Mouse (Mus musculus) myocyte (in vitro differentiated cells): ENCODE measurements around the gene Ap2m1. TPM values are rescaled to one million over a fixed set of nuclear protein-coding genes. Genes with fewer than 3 reads are reported as not detected.

Source experiments
- H3K27me3 ChIP-seq: one replicate; pipeline ENCODE4 v1.6.1; 2011; ENCODE audit not compliant: control insufficient read depth, insufficient read depth, insufficient read length
- H3K36me3 ChIP-seq: one replicate; pipeline ENCODE4 v1.6.1; 2011; ENCODE audit not compliant: control insufficient read depth, insufficient read depth
- H3K4me2 ChIP-seq: one replicate; pipeline ENCODE4 v1.6.1; 2011; ENCODE audit warnings: low read depth, control low read depth
- H3K4me3 ChIP-seq: one replicate; pipeline ENCODE4 v1.5.1; 2011; ENCODE audit warnings: mild to moderate bottlenecking, control low read depth, moderate library complexity
- H3K79me2 ChIP-seq: one replicate; pipeline ENCODE4 v1.6.1; 2011; ENCODE audit not compliant: control insufficient read depth, insufficient read depth
- H3ac ChIP-seq: one replicate; pipeline ENCODE4 v1.6.1; 2011; ENCODE audit not compliant: control insufficient read depth, insufficient read length
- CEBPB ChIP-seq: IDR thresholded peaks from 2 replicates; pipeline ENCODE4 v1.6.1; 2011; ENCODE audit warnings: mild to moderate bottlenecking, moderate library complexity; ENCODE audit not compliant: poor library complexity, insufficient read depth, severe bottlenecking
- E2F4 ChIP-seq: IDR thresholded peaks from one replicate; pipeline ENCODE4 v1.6.1; 2011; ENCODE audit warnings: mild to moderate bottlenecking, control low read depth, moderate library complexity; ENCODE audit not compliant: insufficient read depth
- MAX ChIP-seq: IDR thresholded peaks from one replicate; pipeline ENCODE4 v1.6.1; 2011; ENCODE audit warnings: low read depth, mild to moderate bottlenecking, control low read depth
- MYOD1 ChIP-seq, 3 experiments: IDR thresholded peaks; one replicate each; pipeline ENCODE4 v1.6.1; 2011; ENCODE audit warnings: control low read depth in 2 of 3, low read depth in 2 of 3, mild to moderate bottlenecking in 2 of 3, moderate library complexity in 1 of 3; ENCODE audit not compliant: insufficient read length in 2 of 3, control insufficient read depth in 1 of 3
- MYOG ChIP-seq, 3 experiments: IDR thresholded peaks; one replicate each; pipeline ENCODE4 v1.6.1; 2011; ENCODE audit warnings: control low read depth in 2 of 3, low read depth in 2 of 3, mild to moderate bottlenecking in 2 of 3; ENCODE audit not compliant: insufficient read length in 2 of 3, control insufficient read depth in 1 of 3, insufficient read depth in 1 of 3
- POLR2A ChIP-seq: IDR thresholded peaks from one replicate; pipeline ENCODE4 v1.6.1; 2011; ENCODE audit warnings: low read depth, mild to moderate bottlenecking, control low read depth, moderate library complexity; ENCODE audit not compliant: insufficient read length
- POLR2AphosphoS2 ChIP-seq: IDR thresholded peaks from one replicate; pipeline ENCODE4 v1.6.1; 2011; ENCODE audit warnings: low read depth, control low read depth; ENCODE audit not compliant: insufficient read length
- REST ChIP-seq: IDR thresholded peaks from one replicate; pipeline ENCODE4 v1.6.1; 2011; ENCODE audit warnings: mild to moderate bottlenecking, control low read depth, moderate library complexity; ENCODE audit not compliant: insufficient read depth, insufficient read length
- SRF ChIP-seq: IDR thresholded peaks from one replicate; pipeline ENCODE4 v1.6.1; 2011; ENCODE audit warnings: low read depth; ENCODE audit not compliant: control insufficient read depth, insufficient read length
- TCF12 ChIP-seq: IDR thresholded peaks from one replicate; pipeline ENCODE4 v1.6.1; 2011; ENCODE audit warnings: mild to moderate bottlenecking, control low read depth; ENCODE audit not compliant: poor library complexity, insufficient read depth, severe bottlenecking
- TCF3 ChIP-seq: IDR thresholded peaks from one replicate; pipeline ENCODE4 v1.6.1; 2011; ENCODE audit warnings: low read depth, control low read depth; ENCODE audit not compliant: insufficient read length
- USF1 ChIP-seq: IDR thresholded peaks from one replicate; pipeline ENCODE4 v1.6.1; 2011; ENCODE audit warnings: low read depth, mild to moderate bottlenecking, control low read depth, moderate library complexity
- polyA plus RNA-seq: library from polyadenylated mRNA; unstranded; fragments of >200 nt; fragmentation: generic; extraction: Trizol; gene quantifications from one replicate; pipeline ENCODE4 v1.2.1, GENCODE M21; 2012; ENCODE audit warnings: missing spikeins

Ap2m1 gene
- polyA plus RNA-seq, 1 experiment = 446 TPM

DNA sequence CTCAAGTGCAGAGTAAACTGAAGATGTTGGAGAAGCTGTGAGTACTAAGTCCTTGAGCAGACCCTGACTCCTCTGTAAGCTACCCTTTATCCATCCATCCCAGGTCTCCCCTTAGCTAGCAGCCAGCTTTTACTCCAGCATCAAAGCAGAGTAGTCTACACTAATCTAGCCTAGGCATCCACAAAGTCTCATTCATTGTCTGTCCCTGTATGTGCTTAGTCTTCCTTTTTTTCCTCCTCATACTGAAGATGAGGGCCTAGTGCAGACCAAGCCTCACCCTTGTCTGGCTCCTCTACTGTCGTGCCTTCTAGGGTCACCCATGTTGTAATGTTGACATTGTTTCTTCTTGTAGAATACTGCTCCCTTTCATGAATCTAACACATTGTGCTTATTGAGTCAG is 17.3 kb downstream of the Ap2m1 start:
- Histone ChIP-seq H3K36me3 (peaks cover 17% of the 10 kb centered on the region), H3K79me2 (peaks cover 13% of the 10 kb centered on the region), H3ac (no peak overlapping the region), H3K4me2 (no peak overlapping the region), H3K4me3 (no peak overlapping the region), H3K27me3 (no peaks in the 10 kb centered on the region)
- TF ChIP-seq MYOD1 (IDR thresholded peaks at IDR 0.05; ENCODE audit: control insufficient read depth in 1 of 3, insufficient read length in 2 of 3, low read depth in 2 of 3) = no peak
- TF ChIP-seq MYOG (IDR thresholded peaks at IDR 0.05; ENCODE audit: control insufficient read depth in 1 of 3, insufficient read depth in 1 of 3, insufficient read length in 2 of 3, low read depth in 2 of 3) = no peak
- TF ChIP-seq CEBPB = no peak
- no peak for TF ChIP-seq TCF12
- TF ChIP-seq POLR2AphosphoS2 = no peak
- no peak for TF ChIP-seq USF1
- no peak for TF ChIP-seq MAX
- TF ChIP-seq TCF3 = no peak
- TF ChIP-seq REST = no peak
- no peak for TF ChIP-seq POLR2A
- TF ChIP-seq SRF = no peak

DNA sequence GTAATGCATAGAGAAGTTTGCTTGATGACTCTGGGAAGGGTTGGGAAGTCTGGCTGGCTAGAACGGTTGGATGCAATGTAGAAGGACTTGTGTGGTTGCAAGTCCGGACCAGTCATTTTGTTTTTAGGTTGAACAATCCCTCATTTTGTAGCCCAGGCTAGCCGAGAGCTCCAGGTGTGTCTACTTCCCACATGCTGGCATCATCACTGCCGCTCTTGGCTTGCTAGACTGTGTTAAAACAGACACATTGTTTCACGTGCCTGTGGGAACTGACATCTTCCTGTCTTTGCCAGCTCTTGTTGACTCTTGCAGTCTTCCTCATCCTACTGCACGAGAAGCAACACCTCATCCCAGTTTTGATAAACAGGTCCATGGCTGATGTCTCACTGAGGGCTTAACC is 19.7 kb downstream of the Ap2m1 start:
- Histone ChIP-seq H3K4me3 (no peak overlapping the region), H3K27me3 (no peaks in the 10 kb centered on the region), H3ac (no peak overlapping the region), H3K36me3 (peaks cover 23% of the 10 kb centered on the region), H3K4me2 (no peak overlapping the region), H3K79me2 (no peaks in the 10 kb centered on the region)
- no peak for TF ChIP-seq MYOD1 (IDR thresholded peaks at IDR 0.05; ENCODE audit: control insufficient read depth in 1 of 3, insufficient read length in 2 of 3, low read depth in 2 of 3)
- TF ChIP-seq MAX = no peak
- TF ChIP-seq USF1 = no peak
- TF ChIP-seq E2F4 = no peak

DNA sequence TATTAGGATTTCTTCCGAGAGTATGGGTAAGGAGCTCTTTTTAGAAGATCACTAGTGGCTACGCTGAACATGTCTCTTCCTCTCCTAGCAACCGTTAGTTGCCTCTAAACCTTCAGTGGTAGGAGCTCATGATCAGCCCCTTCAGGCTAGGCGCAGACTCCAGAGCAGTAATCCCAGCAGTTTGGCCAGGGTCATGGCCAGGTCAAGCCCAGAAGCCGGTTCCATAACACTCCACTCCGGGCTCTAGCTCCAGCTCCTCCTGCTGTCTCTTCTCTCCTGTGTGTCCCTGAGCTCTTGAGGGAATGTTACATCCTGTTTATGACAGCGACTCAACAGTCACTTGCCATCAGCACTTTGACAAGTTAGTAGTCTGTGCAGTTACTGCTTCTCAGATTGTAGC is 22.1 kb downstream of the Ap2m1 start:
- Histone ChIP-seq H3K27me3 (no peaks in the 10 kb centered on the region), H3K4me3 (no peak overlapping the region), H3ac (no peak overlapping the region), H3K4me2 (no peak overlapping the region), H3K79me2 (no peaks in the 10 kb centered on the region), H3K36me3 (peaks cover 23% of the 10 kb centered on the region)
- TF ChIP-seq MYOG (IDR thresholded peaks at IDR 0.05; ENCODE audit: control insufficient read depth in 1 of 3, insufficient read depth in 1 of 3, insufficient read length in 2 of 3, low read depth in 2 of 3) (no peak), POLR2A (no peak), E2F4 (no peak), TCF12 (no peak), MYOD1 (IDR thresholded peaks at IDR 0.05; ENCODE audit: control insufficient read depth in 1 of 3, insufficient read length in 2 of 3, low read depth in 2 of 3) (no peak), SRF (no peak), CEBPB (no peak), TCF3 (no peak), MAX (no peak), POLR2AphosphoS2 (no peak), USF1 (no peak), REST (no peak)

DNA sequence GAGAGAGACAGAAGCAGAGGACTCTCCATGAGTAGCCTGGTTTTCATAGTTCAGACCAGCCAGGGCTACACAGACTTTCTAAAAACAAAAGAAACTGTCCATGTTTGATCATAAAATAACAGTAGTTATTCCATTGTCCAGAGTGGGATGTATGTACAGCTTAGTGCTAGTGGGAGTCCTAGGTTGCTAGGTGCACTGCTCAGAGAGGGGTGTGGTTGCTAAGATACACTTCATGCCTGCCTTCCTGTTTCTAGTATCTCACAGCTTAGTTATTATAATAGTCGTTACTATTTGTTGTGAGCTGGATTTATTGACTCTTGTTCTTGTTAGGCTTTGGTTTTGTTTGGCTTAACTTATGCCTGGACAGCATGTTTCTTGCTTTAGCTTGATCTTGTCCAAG is 29.8 kb downstream of the Ap2m1 start:
- Histone ChIP-seq H3K36me3 (peaks cover 6% of the 10 kb centered on the region), H3K4me2 (no peak overlapping the region), H3ac (no peak overlapping the region), H3K79me2 (no peaks in the 10 kb centered on the region), H3K27me3 (peaks cover 5% of the 10 kb centered on the region), H3K4me3 (no peak overlapping the region)
- TF ChIP-seq MYOD1 (IDR thresholded peaks at IDR 0.05; ENCODE audit: control insufficient read depth in 1 of 3, insufficient read length in 2 of 3, low read depth in 2 of 3) = no peak

DNA sequence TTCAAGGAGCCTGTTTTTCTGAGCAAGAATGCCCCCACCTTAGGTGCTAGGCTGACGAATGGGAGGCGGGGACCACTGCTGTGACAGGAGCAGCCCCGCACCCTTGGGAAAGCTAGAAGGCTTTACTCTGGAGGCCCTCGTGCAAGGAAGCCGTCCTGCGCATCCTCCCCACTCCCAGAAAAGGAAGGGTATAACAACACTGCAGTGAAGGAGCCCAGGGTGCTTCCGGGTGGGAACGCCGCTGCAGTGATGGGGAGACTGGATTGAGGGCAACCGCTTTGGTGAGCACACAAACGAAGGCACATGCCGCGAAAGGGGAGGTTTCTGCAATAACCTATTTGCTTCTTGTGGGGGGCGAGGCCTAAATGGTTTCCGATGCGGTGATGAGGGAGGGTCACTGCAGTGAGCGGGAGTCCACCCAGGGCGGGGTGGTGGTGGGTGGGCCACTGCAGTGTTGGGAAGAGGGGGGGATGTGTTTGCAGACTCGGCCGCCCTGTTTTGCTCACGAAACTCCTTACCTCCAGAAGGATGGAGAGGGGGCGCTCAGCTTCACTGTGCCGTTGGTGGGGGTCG is 54.2 kb downstream of the Ap2m1 start, which contains the start of gene Vwa5b2:
TSS of gene Vwa5b2 (plus strand) at position 106 of the 573 bp plus-strand sequence.
- no peak within 1 kb of the TSS for H3ac ChIP-seq
- H3K27me3 ChIP-seq = peaks cover 40% of the 10 kb centered on the region
- H3K4me2 ChIP-seq = peak within 1 kb of the TSS; percentile 56
- no peak within 1 kb of the TSS for H3K4me3 ChIP-seq
- no peaks in the 10 kb centered on the region for H3K36me3 ChIP-seq
- H3K79me2 ChIP-seq = no peaks in the 10 kb centered on the region
- TF ChIP-seq MYOG (IDR thresholded peaks at IDR 0.05; ENCODE audit: control insufficient read depth in 1 of 3, insufficient read depth in 1 of 3, insufficient read length in 2 of 3, low read depth in 2 of 3) (no peak), TCF12 (no peak), REST (no peak), POLR2A (no peak), SRF (no peak), CEBPB (no peak), MYOD1 (IDR thresholded peaks at IDR 0.05; ENCODE audit: control insufficient read depth in 1 of 3, insufficient read length in 2 of 3, low read depth in 2 of 3) (no peak), POLR2AphosphoS2 (no peak), TCF3 (no peak), USF1 (no peak)
